Mouse (Mus musculus) heart, embryonic 16.5 days (tissue): ENCODE measurements at regions not wholly inside any gene's neighbourhood (a gene's known extent, or its start where the extent isn't known, plus 50 kb on each side); places are given as distances from the start of the nearest gene placed in this dataset.

Experiments
- ATAC-seq: fragments of 200-750 bp; cut with Nextera tagmentation; replicated peaks from 2 replicates; pipeline ENCODE4 v1.8.0; 2017; ENCODE audit warnings: moderate number of reproducible peaks; ENCODE audit not compliant: insufficient read depth, low FRiP score; ENCODE audit errors: extremely low read depth
- H3K27ac ChIP-seq: fragments of 300-500 bp; sonication (generic); 2 replicates; pipeline ENCODE4 v1.5.1; 2014; ENCODE audit warnings: mild to moderate bottlenecking, low read length, control low read depth, moderate library complexity
- H3K27me3 ChIP-seq: fragments of 300-500 bp; sonication (generic); 2 replicates; pipeline ENCODE4 v1.6.1; 2014; ENCODE audit warnings: low read length, mixed read lengths; ENCODE audit not compliant: control insufficient read depth, insufficient read depth
- H3K36me3 ChIP-seq: fragments of 300-500 bp; sonication (generic); 2 replicates; pipeline ENCODE4 v1.6.1; 2014; ENCODE audit not compliant: control insufficient read depth, insufficient read depth
- H3K4me1 ChIP-seq: fragments of 300-500 bp; sonication (generic); 2 replicates; pipeline ENCODE4 v1.6.1; 2014; ENCODE audit warnings: low read length, mixed read lengths; ENCODE audit not compliant: control insufficient read depth, insufficient read depth
- H3K4me2 ChIP-seq: fragments of 300-500 bp; sonication (generic); 2 replicates; pipeline ENCODE4 v1.6.1; 2014; ENCODE audit warnings: low read depth, mild to moderate bottlenecking, control low read depth, low read length
- H3K4me3 ChIP-seq: fragments of 300-500 bp; sonication (generic); 2 replicates; pipeline ENCODE4 v1.5.1; 2014; ENCODE audit warnings: mild to moderate bottlenecking, control low read depth, low read length
- H3K9ac ChIP-seq: fragments of 300-500 bp; sonication (generic); 2 replicates; pipeline ENCODE4 v1.6.1; 2014; ENCODE audit warnings: low read length, control low read depth
- H3K9me3 ChIP-seq: fragments of 300-500 bp; sonication (generic); replicated peaks from 2 replicates; pipeline ENCODE4 v1.6.1; 2016; ENCODE audit warnings: low read length; ENCODE audit not compliant: control insufficient read depth
- WGBS: fragments of 180-500 bp; shearing (Covaris S2); extraction: QIAGEN DNeasy Blood & Tissue Kit; methylation state at CpG from one replicate; pipeline ENCODE4 v1.1.7; 2014; 5-methylcytosine and 5-hydroxymethylcytosine counted together

DNA sequence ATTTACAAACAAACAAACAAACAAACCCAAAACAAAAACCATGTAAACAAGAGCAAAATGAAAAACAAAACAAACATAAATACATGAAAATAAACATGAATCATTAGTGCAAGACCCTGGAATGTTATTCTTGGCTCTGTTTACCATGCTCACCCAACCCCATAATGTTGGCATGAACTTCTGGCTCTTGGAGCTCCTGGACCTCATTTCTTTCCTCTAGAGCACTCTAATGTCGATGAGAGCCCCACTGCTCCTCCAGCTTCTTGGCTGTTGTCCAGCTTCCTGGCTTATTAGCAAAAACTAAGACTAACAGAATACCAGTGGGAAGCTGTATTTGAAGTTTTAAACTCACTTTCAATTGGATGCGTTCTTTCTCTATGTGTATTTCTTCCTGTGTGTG lies 81.3 kb upstream of the Gm21830 start:
- Histone ChIP-seq H3K4me1 (no peaks in the 10 kb centered on the region), H3K36me3 (no peaks in the 10 kb centered on the region), H3K4me3 (no peak overlapping the region), H3K27me3 (no peaks in the 10 kb centered on the region), H3K27ac (no peak overlapping the region), H3K9me3 (no peaks in the 10 kb centered on the region), H3K4me2 (no peak overlapping the region), H3K9ac (no peak overlapping the region)
- 0 out of 2 replicates have a peak, but pooled peaks have one; percentile 55 for ATAC-seq
- WGBS = 33% methylated on average over 2 of the region's 2 CpGs

DNA sequence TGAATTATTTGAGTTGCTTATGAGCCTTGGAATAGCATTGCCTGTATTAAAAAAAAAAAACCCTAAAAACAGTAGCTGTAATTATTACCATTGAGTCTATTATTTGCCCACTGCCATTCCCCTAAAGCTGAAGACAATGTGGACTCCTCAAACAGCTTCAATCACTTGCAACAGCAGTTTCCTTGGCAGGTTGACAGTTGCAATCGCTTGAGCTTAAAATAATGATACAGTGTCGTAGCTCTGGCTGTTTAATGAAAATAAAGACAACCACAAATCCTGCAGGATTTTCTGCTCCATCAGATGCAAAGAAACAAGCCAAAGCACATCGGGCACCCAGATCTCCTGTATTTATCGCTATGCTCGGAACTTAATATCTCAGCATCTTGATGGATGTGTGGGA lies 68.8 kb upstream of the Gm21830 start:
- H3K9me3 ChIP-seq = no peaks in the 10 kb centered on the region
- no peak overlapping the region for H3K4me3 ChIP-seq
- no peaks in the 10 kb centered on the region for H3K27me3 ChIP-seq
- WGBS = 75% methylated on average over 5 of the region's 5 CpGs
- ATAC-seq = no peak
- no peaks in the 10 kb centered on the region for H3K4me1 ChIP-seq
- no peak overlapping the region for H3K27ac ChIP-seq
- H3K4me2 ChIP-seq = no peak overlapping the region
- no peaks in the 10 kb centered on the region for H3K36me3 ChIP-seq
- no peak overlapping the region for H3K9ac ChIP-seq
